Mouse (Mus musculus) cerebellum, postnatal 36 days (tissue): Measurements from ENCODE around the gene Gstm1.
"Not testable (repeated sequence)": the region's sequence is repeated elsewhere in the genome, so short reads cannot be mapped to it uniquely, and the experiment has no call there.

Experiments used
- DNase-seq, 2 experiments: peaks; one replicate each; pipeline ENCODE4 v3.0.0; 2021 to 2022; ENCODE audit warnings: mixed read lengths in 2 of 2

The Gstm1 gene

GRCm38 (mm10) chr3:108017473-108018189 lies at the start of gene Gstm1:
Gstm1 (minus strand) TSS chr3:108017973.
- DNase-seq = peak; percentile 83 to 87

GRCm38 (mm10) chr3:108067370-108067934 lies 49.7 kb upstream of the Gstm1 start:
- DNase-seq = no peak

- DNase-seq = no peak
Measured at GRCm38 (mm10) chr3:108065551-108065950, 47.8 kb upstream of the Gstm1 start.

- DNase-seq = no peak
Measured at GRCm38 (mm10) chr3:108064672-108065071, 46.9 kb upstream of the Gstm1 start.

- no peak for DNase-seq
Measured at GRCm38 (mm10) chr3:108062648-108063047, 44.9 kb upstream of the Gstm1 start.

GRCm38 (mm10) chr3:108061420-108061819 lies 43.6 kb upstream of the Gstm1 start:
- peak in 1 of 2 experiments; percentile 54 for DNase-seq

- no peak for DNase-seq
Measured at GRCm38 (mm10) chr3:108050493-108050892, 32.7 kb upstream of the Gstm1 start.

GRCm38 (mm10) chr3:108048306-108048705 lies 30.5 kb upstream of the Gstm1 start:
- DNase-seq = no peak

GRCm38 (mm10) chr3:108046944-108047655 lies 29.3 kb upstream of the Gstm1 start:
- DNase-seq = no peak

- DNase-seq = peak; percentile 81 to 84
Measured at GRCm38 (mm10) chr3:108044394-108045140, 26.8 kb upstream of the Gstm1 start, which contains the start of gene Gstm4. Gstm4 (minus strand) TSS chr3:108044894.

- no peak for DNase-seq
Measured at GRCm38 (mm10) chr3:108033156-108033555, 15.4 kb upstream of the Gstm1 start.

GRCm38 (mm10) chr3:108032113-108032512 lies 14.3 kb upstream of the Gstm1 start:
- no peak for DNase-seq

GRCm38 (mm10) chr3:108028641-108029365 lies 11.0 kb upstream of the Gstm1 start:
- DNase-seq = no peak

GRCm38 (mm10) chr3:108026597-108026996 lies 8.8 kb upstream of the Gstm1 start:
- no peak for DNase-seq

GRCm38 (mm10) chr3:108026049-108026448 lies 8.3 kb upstream of the Gstm1 start:
- DNase-seq = no peak

GRCm38 (mm10) chr3:108025318-108025717 lies 7.5 kb upstream of the Gstm1 start:
- DNase-seq = no peak

- no peak for DNase-seq
Measured at GRCm38 (mm10) chr3:108022650-108023049, 4.9 kb upstream of the Gstm1 start.

- DNase-seq = not testable (repeated sequence)
Measured at GRCm38 (mm10) chr3:108020351-108021022, 2.7 kb upstream of the Gstm1 start.

GRCm38 (mm10) chr3:108019226-108019625 lies 1.5 kb upstream of the Gstm1 start:
- not testable (repeated sequence) for DNase-seq

GRCm38 (mm10) chr3:108018190-108018820 lies 532 bp upstream of the Gstm1 start:
- no peak for DNase-seq

GRCm38 (mm10) chr3:108016468-108016867 lies 1.3 kb downstream of the Gstm1 start:
- peak in 1 of 2 experiments; percentile 3 for DNase-seq
